Mouse (Mus musculus) ES-E14 (cell line): Measurements from ENCODE around the gene Cox10. TPM values are rescaled to one million over a fixed set of nuclear protein-coding genes. Genes with fewer than 3 reads are reported as not detected.
A peak's percentile ranks its signal among the peaks of the same experiment; 100 is the strongest.

Experiments used
- DNase-seq: peaks from one replicate; pipeline ENCODE4 v3.0.0-alpha.2; 2013; ENCODE audit warnings: low read depth, low spot score
- H3K27ac ChIP-seq: 2 replicates; pipeline ENCODE4 v1.5.1; 2012; ENCODE audit warnings: low read depth, mild to moderate bottlenecking, low read length, moderate library complexity, mixed read lengths; ENCODE audit not compliant: poor library complexity, insufficient read depth, severe bottlenecking
- H3K36me3 ChIP-seq: 2 replicates; pipeline ENCODE4 v1.6.1; 2012; ENCODE audit warnings: mild to moderate bottlenecking, low read length, moderate library complexity, mixed read lengths; ENCODE audit not compliant: control insufficient read depth, poor library complexity, insufficient read depth, severe bottlenecking
- H3K4me1 ChIP-seq, 2 experiments: fragments of 150-350 bp in 1 of 2; sonication (generic) in 1 of 2; 2 replicates each; pipeline ENCODE4 v1.6.1; 2012; ENCODE audit warnings: low read length in 2 of 2, mild to moderate bottlenecking in 1 of 2, mixed read lengths in 1 of 2; ENCODE audit not compliant: control insufficient read depth in 2 of 2, insufficient read depth in 2 of 2, poor library complexity in 1 of 2
- H3K4me3 ChIP-seq, 2 experiments: fragments of 150-350 bp in 1 of 2; sonication (generic) in 1 of 2; 2 replicates each; pipeline ENCODE4 v1.5.1; 2012; ENCODE audit warnings: low read length in 2 of 2, low read depth in 1 of 2, mild to moderate bottlenecking in 1 of 2, mixed read lengths in 1 of 2; ENCODE audit not compliant: insufficient read depth in 1 of 2, poor library complexity in 1 of 2, severe bottlenecking in 1 of 2
- H3K9ac ChIP-seq: 2 replicates; pipeline ENCODE4 v1.6.1; 2012; ENCODE audit warnings: low read depth, mild to moderate bottlenecking, low read length, mixed read lengths; ENCODE audit not compliant: poor library complexity, insufficient read depth, severe bottlenecking
- H3K9me3 ChIP-seq: fragments of 150-350 bp; sonication (generic); 2 replicates; pipeline ENCODE4 v1.6.1; 2012; ENCODE audit warnings: low read depth, mild to moderate bottlenecking, low read length; ENCODE audit not compliant: control insufficient read depth, insufficient read depth
- CHD2 ChIP-seq: IDR thresholded peaks from 2 replicates; pipeline ENCODE4 v1.6.1; 2014; ENCODE audit warnings: mild to moderate bottlenecking, low read depth, low read length, inconsistent platforms
- HCFC1 ChIP-seq: IDR thresholded peaks from 2 replicates; pipeline ENCODE4 v1.6.1; 2012; ENCODE audit warnings: low read length, inconsistent platforms, borderline replicate concordance; ENCODE audit not compliant: insufficient read depth
- MAFK ChIP-seq: IDR thresholded peaks from 2 replicates; pipeline ENCODE4 v1.6.1; 2014; ENCODE audit warnings: mild to moderate bottlenecking, low read depth, low read length, inconsistent platforms; ENCODE audit not compliant: insufficient read depth
- ZC3H11A ChIP-seq: IDR thresholded peaks from 2 replicates; pipeline ENCODE4 v1.6.1; 2012; ENCODE audit warnings: low read depth, mild to moderate bottlenecking, inconsistent platforms, low read length, borderline replicate concordance
- ZNF384 ChIP-seq: IDR thresholded peaks from 2 replicates; pipeline ENCODE4 v1.6.1; 2012; ENCODE audit warnings: low read depth, low read length, inconsistent platforms
- in situ Hi-C, 2 experiments: fragments of 600-800 bp; cut with MboI; formaldehyde crosslinking; loops; one replicate each; pipeline ENCODE4 v1.15.1; 2025; ENCODE audit warnings: low sequenced_read_pairs in 2 of 2, inconsistent platforms in 1 of 2; ENCODE audit not compliant: unreplicated experiment in 2 of 2
- total RNA-seq: library from RNA; depleted of rRNA; stranded (reverse); fragments of 300-350 nt; gene quantifications from 2 replicates; pipeline ENCODE4 v1.2.3, GENCODE M21; 2012

Gene Cox10
- total RNA-seq, 1 experiment = 24.8 TPM

GRCm38 (mm10) chr11:63924286-63924930 lies 154.9 kb downstream of the Cox10 start:
- Histone ChIP-seq H3K27ac (no peak overlapping the region), H3K9ac (no peak overlapping the region), H3K4me1 (peaks cover 0 to 16% of the 10 kb centered on the region in 2 experiments; a peak in 3 of 4 replicates), H3K4me3 (peak overlapping the region in 1 of 2 experiments; percentile 72; a peak in 2 of 4 replicates), H3K9me3 (no peaks in the 10 kb centered on the region), H3K36me3 (no peaks in the 10 kb centered on the region)
- DNase-seq = no peak
- in situ Hi-C loops = loop anchor here in 1 of 2 experiments (25.0 kb wide), 1 partner anchor 513 kb away; the partner anchor contains the start of genes F930015N05Rik and Hs3st3a1
- TF ChIP-seq ZC3H11A (no peak), CHD2 (no peak), MAFK (no peak), ZNF384 (no peak), HCFC1 (no peak)

- no peak overlapping the region for H3K27ac ChIP-seq
- TF ChIP-seq MAFK (no peak), HCFC1 (no peak), ZC3H11A (no peak), ZNF384 (no peak), CHD2 (no peak)
- peak overlapping the region; percentile 11 to 36; a peak in 3 of 4 replicates for H3K4me3 ChIP-seq
- in situ Hi-C loops = loop anchor here in 1 of 2 experiments (25.0 kb wide), 1 partner anchor 514 kb away; the partner anchor contains the start of genes F930015N05Rik and Hs3st3a1
- H3K9me3 ChIP-seq = no peaks in the 10 kb centered on the region
- no peak for DNase-seq
- H3K36me3 ChIP-seq = no peaks in the 10 kb centered on the region
- peaks cover 0 to 16% of the 10 kb centered on the region in 2 experiments; a peak in 3 of 4 replicates for H3K4me1 ChIP-seq
- H3K9ac ChIP-seq = peak overlapping the region; percentile 12; the same call in 1 of the 2 replicates
Measured at GRCm38 (mm10) chr11:63923386-63923785, 155.9 kb downstream of the Cox10 start.

GRCm38 (mm10) chr11:63922091-63922621 lies 157.1 kb downstream of the Cox10 start, which contains the start of gene Hs3st3b1:
Gene Hs3st3b1 (minus strand): TSS chr11:63922290.
- TF ChIP-seq CHD2 (peak; percentile 80), ZC3H11A (no peak)
- Histone ChIP-seq H3K36me3 (no peaks in the 10 kb centered on the region), H3K27ac (no peak within 1 kb of the TSS), H3K4me1 (peaks cover 0 to 17% of the 10 kb centered on the region in 2 experiments; a peak in 2 of 4 replicates), H3K4me3 (peak within 1 kb of the TSS; percentile 65 to 88), H3K9me3 (no peaks in the 10 kb centered on the region), H3K9ac (peak within 1 kb of the TSS; percentile 21)
- peak; percentile 97 for DNase-seq
- in situ Hi-C loops = loop anchor here in 1 of 2 experiments (25.0 kb wide), 1 partner anchor 515 kb away; the partner anchor contains the start of genes F930015N05Rik and Hs3st3a1

- in situ Hi-C loops = loop anchor here in 1 of 2 experiments (25.0 kb wide), 1 partner anchor 516 kb away; the partner anchor contains the start of genes F930015N05Rik and Hs3st3a1
- Histone ChIP-seq H3K36me3 (no peaks in the 10 kb centered on the region), H3K9me3 (no peaks in the 10 kb centered on the region)
Measured at GRCm38 (mm10) chr11:63921044-63921951, 158.0 kb downstream of the Cox10 start.

More at GRCm38 (mm10) chr11:63921044-63921951, 158.0 kb downstream of the Cox10 start:
- peaks cover 4 to 16% of the 10 kb centered on the region in 2 experiments; a peak in 3 of 4 replicates for H3K4me1 ChIP-seq
- no peak for DNase-seq
- H3K9ac ChIP-seq = peak overlapping the region; percentile 21
- H3K27ac ChIP-seq = no peak overlapping the region
- H3K4me3 ChIP-seq = peak overlapping the region; percentile 65 to 88
- no peak for TF ChIP-seq MAFK
- no peak for TF ChIP-seq ZNF384
- TF ChIP-seq HCFC1 = no peak
- TF ChIP-seq ZC3H11A = no peak
- TF ChIP-seq CHD2 = no peak
